Mouse (Mus musculus) MEL (cell line): Measurements from ENCODE around the gene Upk3b.

Source experiments
- CHD2 ChIP-seq: IDR thresholded peaks from 2 replicates; pipeline ENCODE4 v1.6.1; 2011; ENCODE audit warnings: low read length, improper control_type of control experiment
- CTCF ChIP-seq, 3 experiments: IDR thresholded peaks in 2 of 3; conservative IDR thresholded peaks in 1 of 3; 2 replicates each; pipeline ENCODE4 v1.5.1; 2011 to 2012; ENCODE audit warnings: low read length in 3 of 3, low read depth in 2 of 3, mild to moderate bottlenecking in 2 of 3, improper control_type of control experiment in 1 of 3, inconsistent platforms in 1 of 3, mixed read lengths in 1 of 3, moderate library complexity in 1 of 3; ENCODE audit not compliant: control insufficient read depth in 1 of 3, insufficient read depth in 1 of 3, poor library complexity in 1 of 3, severe bottlenecking in 1 of 3
- GATA1 ChIP-seq: IDR thresholded peaks from 2 replicates; pipeline ENCODE4 v1.6.1; 2011; ENCODE audit warnings: low read depth, low read length, improper control_type of control experiment
- MXI1 ChIP-seq: IDR thresholded peaks from 2 replicates; pipeline ENCODE4 v1.6.1; 2011; ENCODE audit warnings: mild to moderate bottlenecking, low read depth, low read length, improper control_type of control experiment
- NRF1 ChIP-seq: IDR thresholded peaks from 2 replicates; pipeline ENCODE4 v1.6.1; 2014; ENCODE audit warnings: low read depth, mild to moderate bottlenecking, inconsistent platforms, low read length, improper control_type of control experiment, moderate library complexity; ENCODE audit not compliant: poor library complexity, insufficient read depth, severe bottlenecking
- SIN3A ChIP-seq: IDR thresholded peaks from 2 replicates; pipeline ENCODE4 v1.6.1; 2012; ENCODE audit warnings: low read length, improper control_type of control experiment, inconsistent platforms
- USF1 ChIP-seq: IDR thresholded peaks from 2 replicates; pipeline ENCODE4 v1.6.1; 2014; ENCODE audit warnings: low read depth, mild to moderate bottlenecking, inconsistent platforms, low read length, improper control_type of control experiment, moderate library complexity

DNA sequence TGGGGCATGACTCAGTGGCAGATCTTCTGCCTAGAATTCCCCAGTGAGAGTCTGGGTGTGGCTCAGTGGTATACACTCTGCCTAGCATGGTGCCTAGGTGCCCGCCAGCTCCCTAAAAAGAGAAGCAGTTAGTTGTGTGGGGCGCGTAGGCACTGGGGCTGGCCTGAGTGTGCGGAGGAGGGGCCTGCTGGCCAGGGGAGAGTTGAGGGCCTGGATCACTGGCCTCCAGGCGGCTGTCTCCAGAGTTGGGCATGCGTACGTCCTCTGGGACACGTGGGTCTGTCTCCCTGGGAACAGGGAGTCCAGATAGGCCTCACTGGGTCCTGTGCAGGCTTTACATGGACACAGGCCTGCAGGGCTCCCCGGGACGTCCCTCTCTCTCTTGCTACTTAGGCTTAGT lies 23.4 kb upstream of the Upk3b start:
- TF ChIP-seq USF1: no peak
- TF ChIP-seq CTCF (IDR thresholded peaks at IDR 0.05 in 2 of 3, conservative IDR thresholded peaks at IDR 0.05 in 1 of 3; ENCODE audit: control insufficient read depth in 1 of 3, insufficient read depth in 1 of 3, low read depth in 2 of 3, low read length in 3 of 3, poor library complexity in 1 of 3, severe bottlenecking in 1 of 3): no peak
- no peak for TF ChIP-seq NRF1
- no peak for TF ChIP-seq SIN3A
- TF ChIP-seq CHD2: no peak
- no peak for TF ChIP-seq GATA1
- TF ChIP-seq MXI1: no peak
